Mouse (Mus musculus): ENCODE data around the gene Cct6b.

The Cct6b gene

DNA sequence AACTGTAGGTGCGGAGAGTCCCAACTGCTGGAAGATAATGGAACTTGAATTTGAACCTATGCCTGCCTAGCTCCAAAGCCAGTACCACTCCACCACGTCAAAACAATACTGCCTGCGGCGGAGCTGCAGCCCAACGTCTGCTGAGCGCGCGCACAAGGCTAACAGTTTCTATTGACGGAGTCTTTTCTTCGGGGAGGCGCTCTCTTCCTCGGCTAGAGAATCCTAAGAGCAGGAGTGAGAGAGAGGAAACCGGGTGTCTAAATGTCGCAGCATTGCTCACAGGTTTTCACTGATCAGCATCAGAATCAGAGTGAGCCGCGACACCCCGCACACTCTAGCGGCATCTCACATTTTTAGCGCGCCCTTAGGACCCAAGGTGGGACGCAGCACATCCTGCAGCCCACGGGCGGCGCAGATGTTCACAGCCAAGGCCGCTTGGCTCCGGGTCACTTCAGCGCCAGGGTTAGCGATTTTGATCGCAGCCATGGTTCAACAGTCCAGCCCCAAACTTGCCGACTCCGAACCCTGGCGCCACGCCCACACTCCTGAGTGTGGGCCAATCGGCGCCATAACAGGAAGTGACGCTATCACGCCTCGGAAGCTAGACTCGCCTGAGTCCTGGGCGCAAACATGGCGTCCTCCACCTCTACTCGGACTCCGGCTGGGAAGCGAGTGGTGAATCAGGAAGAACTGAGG is at the start of gene Cct6b, which contains the start of gene Zfp830:
TSS of gene Cct6b (minus strand) at position 580 of the 696 bp plus-strand sequence.
TSS of gene Zfp830 (plus strand) at position 604 of the 696 bp plus-strand sequence.
- peak; percentile 98 for DNase-seq (ENCODE audit: low read depth)

DNA sequence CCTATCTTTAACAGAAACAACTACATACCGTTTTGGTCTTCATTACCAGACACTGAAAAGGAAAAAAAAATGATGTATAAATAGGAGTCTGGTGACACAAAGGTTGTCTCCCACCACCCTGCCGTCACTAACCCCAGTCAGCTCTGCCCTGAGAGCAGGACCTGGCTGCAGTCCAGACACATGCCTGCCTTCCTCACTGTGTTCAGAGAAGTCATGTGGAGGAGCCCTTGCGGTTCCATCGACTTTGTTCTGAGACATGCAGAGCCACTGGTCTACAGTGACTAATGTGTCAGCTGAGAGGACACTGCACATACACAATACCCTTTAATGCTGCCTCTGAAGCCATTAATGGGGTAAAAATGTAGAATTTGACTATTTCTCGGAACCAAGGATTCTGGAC is 44.4 kb upstream of the Cct6b start:
- no peak for DNase-seq (ENCODE audit: low read depth)

DNA sequence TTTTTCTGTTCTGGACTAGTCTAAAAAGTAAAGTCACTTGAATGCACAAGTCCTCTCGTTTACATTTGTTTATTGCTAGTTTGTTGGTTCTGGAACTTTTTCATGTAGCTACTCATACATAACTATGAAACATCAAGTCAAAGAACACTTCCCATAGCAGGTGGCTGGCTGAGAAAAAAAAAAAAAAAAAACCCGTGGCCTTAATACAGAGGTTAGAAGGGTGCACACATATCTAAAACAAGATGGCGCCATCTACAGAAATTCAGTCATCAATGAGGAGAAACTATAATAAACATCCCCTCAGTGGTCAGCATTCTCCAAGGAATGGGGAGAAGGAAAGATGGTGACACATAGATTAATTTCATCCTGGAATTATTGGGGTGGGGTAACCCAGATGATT is 43.2 kb upstream of the Cct6b start:
- DNase-seq (ENCODE audit: low read depth) = no peak

DNA sequence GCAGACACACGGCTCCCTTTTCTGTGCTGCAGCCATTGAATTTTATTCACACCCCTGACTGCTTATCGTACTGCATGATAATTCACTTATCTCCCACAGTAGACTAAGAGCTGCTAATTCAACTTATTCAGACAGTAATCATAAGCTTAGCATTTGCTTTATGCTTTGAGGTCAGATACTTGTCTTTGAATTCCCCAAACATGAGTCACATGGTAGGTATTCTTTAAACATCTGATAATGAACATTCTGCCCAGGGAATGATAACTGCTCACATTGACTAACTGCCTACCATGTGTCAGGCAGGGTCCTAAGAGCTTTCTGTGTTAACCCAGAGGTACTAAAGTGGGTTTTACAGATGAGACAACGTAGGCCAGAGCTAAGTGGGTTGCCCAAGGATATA is 42.5 kb upstream of the Cct6b start:
- DNase-seq (ENCODE audit: low read depth) = peak; percentile 23

DNA sequence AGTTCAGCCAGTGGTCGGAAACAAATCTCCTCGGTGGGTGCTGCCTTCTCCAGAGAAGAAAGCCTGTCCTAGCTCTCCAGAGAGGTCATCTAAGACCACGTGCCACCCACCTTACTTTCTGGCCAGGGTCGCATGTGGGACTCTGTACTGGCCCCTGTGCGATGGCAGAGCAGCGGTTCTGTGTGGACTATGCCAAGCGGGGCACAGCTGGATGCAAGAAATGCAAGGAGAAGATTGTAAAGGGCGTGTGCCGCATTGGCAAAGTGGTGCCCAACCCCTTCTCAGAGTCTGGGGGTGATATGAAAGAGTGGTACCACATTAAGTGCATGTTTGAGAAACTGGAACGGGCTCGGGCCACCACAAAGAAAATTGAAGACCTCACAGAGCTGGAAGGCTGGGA is 19.3 kb upstream of the Cct6b start:
- DNase-seq (ENCODE audit: low read depth) = no peak

DNA sequence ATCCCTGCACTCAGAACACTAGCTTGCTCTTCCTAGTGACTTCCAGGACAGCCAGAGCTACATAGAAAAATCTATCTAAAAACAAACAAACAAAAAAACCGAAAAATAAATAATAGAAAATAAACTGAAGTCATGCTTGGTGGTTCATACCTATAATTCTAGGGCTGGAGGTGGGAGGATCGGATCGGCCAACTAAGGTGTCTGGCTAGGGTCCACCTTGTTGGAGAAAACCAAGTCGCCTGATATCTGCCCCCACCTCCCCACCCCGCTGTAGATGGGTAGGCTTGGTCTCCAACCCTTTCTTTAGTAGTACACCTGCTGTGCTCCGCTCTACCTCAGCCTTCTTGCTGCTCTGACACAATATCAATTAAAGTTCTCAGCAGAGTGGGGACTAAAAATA is 18.1 kb upstream of the Cct6b start:
- no peak for DNase-seq (ENCODE audit: low read depth)

DNA sequence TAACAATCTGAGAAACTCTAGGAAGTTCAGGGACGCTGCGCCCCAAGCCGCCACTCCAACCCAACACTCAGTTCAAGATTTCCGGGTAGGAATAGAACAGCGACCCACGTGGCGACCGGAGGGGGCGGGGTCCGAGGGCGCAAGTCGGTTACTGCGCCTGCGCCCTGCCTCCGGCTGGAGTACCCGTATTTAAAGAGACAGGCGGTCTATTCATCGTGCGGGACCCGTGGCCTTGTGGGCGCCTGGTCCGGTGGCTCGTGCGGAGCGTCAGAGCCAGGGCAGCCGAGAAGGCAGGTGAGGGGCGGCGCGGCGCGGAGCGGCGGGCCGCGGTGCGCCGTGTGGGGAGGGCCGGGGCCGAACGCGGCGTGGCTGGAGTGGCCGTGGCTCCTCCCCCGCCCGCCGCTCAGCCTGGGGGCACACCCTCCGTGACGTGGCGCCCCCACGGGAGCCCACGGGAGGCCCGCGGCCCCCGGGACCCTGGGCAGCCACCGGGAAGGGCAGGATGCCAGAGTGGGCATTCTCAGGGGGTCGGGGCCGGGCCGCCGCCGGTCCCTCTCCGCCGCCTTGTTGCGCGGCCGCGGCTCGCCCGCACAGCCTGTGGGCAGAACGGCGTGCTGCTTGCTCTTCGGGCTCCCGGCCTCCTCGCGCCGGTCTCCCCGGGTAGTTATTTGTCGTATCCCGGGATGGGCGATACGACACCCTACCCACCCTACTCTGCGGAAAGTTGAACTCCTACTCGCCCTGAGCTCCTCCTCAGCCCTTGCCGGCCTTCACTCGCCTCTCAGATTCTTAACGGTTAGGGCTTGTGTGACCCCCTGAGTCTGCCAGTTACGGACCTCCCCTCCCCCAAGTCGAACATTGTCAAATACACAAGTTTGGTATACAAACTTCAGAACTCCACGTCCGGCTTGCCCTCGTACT is 17.1 kb upstream of the Cct6b start, which contains the start of gene Lig3:
TSS of gene Lig3 (plus strand) at position 126 of the 921 bp plus-strand sequence.
- peak; percentile 98 for DNase-seq (ENCODE audit: low read depth)

DNA sequence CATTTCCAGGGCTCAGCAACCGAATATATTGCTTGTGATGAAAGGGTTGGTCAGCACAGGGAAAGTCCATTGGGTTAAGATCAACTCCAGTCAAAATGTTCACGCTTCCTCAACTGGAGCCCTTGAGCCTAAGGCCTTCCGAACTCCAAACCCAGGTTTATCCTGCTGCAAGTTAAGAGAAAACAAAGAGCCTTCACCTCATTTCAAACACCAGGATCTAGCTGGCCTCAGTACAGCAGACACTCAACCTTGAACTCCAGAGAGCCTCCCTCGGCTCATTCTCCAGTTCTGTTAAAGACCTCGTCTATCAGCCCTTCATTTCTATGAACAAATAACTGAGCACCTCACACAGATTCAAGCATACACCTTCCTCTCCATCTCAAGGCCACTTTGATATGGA is 16.0 kb upstream of the Cct6b start:
- no peak for DNase-seq (ENCODE audit: low read depth)

DNA sequence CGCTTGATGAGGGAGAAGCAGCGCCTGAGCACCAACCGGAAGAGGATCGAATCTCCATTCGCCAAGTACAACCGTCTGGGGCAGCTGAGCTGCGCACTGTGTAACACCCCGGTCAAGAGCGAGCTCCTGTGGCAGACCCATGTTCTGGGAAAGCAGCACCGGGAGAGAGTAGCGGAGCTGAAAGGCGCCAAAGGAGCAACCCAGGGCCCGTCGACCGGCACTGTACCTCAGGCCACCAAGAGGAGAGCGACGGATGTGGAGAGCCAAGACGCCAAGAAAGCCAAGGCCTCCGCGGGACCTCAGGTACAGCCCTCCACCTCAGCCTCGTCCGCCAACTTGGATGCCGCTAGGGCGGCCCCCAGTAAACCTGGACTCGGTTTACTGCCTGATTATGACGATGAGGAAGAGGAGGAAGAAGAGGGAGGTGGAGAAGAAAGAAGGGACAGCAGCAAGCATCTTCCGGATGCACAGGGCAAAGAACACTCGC is 360 bp upstream of the Cct6b start:
- DNase-seq (ENCODE audit: low read depth) = no peak

DNA sequence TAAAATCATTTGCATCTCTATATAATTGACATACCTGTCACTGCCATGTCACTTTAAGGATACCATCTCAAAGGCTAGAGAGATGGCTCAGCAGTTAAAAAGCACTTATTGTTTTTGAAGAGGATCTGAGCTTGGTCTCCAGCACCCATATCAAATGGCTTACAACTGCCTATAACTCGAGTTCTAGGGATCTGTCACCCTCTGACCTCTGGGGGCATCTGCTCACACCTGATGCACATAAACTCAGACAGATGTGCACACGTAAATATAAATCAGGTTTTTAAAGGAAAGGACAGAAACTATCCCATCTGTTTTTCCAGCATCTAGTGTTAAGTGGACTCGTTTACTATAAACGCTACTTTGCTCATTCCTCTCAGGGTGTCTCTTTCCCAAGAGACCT is 860 bp downstream of the Cct6b start:
- no peak for DNase-seq (ENCODE audit: low read depth)

DNA sequence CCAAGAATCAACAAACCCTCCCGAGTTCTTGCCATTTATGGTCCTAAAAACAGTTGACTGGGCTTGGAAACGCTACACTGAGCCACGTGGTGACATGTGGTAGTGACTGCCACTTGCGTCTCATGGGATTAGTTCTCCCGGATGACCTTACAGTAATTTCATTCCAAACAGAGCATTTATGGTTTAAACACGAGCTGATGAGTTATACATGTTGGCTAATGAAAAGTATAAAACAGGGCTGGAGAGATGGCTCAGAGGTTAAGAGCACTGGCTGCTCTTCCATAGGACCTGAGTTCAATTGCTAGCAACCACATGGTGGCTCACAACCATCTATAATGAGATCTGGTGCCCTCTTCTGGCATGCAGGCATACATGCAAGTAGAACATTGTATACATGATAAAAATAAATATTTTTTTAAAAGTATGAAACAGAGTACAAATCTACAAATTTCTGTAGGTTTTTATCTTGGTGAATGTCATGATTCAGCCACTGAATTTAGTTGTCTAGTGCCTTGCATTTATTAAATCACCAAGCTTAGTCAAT is 1.8 kb downstream of the Cct6b start:
- DNase-seq (ENCODE audit: low read depth) = no peak

DNA sequence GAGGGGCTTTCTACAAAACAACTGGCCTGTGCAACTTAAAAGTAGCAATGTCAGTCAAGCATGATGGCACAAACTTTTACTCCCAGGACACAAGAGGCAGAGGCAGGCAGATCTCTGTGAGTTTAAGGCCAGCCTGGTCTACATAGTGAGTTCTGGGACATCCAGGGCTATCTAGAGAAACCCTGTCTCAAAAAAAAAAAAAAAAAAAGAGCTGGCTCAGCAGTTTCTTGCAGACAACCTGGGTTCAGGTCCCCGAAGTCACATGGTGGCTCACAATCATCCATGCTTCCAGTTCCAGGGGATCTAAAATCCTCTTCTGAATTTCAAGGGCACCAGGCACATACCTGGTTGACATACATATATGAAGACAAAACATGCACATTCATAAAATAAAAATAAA is 8.2 kb downstream of the Cct6b start:
- DNase-seq (ENCODE audit: low read depth) = no peak

DNA sequence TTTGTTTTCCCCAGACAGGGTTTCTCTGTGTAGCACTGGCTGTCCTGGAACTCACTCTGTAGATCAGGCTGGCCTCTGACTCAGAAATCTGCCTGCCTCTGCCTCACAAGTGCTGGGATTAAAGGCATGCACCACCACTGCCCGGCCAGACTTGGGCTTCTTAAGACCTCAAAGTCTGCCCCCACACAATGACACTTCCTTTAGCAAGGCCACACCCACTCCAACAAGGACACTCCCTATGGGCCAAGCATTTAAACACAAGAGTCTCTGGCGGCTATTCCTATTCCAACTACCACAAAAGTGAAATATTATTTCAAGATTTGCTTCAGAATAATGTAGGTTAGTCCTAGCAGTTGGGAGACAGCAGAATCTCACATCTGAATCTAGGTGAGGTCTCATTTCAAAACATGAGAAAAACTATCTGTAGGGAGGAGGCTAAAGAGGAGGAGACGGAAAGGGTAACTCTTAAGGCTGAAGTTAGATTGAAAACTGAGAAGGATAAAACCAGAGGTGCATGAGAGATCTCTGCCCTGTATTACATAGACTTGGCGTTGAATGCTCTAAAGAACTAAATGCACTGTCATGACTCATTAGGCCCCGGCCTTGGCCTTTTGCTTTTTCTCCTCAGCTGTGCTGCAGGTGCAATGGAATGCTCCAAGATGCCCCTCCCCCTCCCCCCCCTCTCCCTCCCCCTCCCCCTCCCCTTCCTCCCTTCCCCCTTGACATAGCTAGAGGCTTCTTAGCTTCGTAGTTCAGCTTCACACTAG is 11.6 kb downstream of the Cct6b start:
- DNase-seq (ENCODE audit: low read depth) = no peak

DNA sequence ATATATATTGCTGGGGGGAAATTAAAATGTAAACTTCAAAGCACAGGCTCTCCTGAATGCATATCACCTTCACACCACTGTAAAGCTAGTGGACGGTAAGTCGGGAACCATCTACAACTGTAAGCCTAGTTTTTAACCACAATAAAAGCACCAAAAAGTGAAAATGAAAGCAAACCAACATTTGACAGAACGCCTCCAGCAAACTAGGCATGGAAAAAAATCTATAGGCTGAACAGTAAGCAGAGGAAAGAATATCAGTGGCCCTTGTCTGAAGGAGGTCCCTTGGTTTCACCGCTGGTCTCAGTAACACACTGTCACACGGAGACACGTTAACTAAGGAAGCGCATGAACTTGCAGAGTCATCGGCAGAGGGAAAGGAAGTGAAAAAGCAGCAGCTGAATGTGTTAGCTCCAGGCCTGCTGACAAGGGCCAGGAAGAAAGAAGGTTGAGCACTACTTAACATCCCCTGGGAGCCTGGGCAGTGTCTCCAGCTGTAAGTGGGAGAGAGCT is 17.2 kb downstream of the Cct6b start:
- DNase-seq (ENCODE audit: low read depth) = no peak

DNA sequence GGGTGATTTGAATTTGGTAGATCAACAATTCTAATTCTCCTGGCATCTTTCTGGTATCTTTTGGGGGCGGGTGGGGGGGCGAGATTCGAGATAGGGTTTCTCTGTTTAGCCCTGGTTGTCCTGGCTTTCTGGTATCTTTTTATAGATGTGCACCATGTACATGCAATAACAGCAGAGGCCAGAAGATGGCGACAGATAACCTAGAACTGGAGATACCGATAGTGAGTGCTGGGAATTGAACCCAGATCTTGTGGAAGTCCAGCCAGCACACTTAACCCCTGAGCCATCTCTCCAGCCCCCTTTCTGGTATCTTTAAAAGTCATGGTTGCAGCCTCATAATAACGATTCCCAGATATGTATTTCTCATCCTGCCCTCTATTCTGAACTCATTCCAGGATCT is 18.0 kb downstream of the Cct6b start:
- peak; percentile 66 for DNase-seq (ENCODE audit: low read depth)

DNA sequence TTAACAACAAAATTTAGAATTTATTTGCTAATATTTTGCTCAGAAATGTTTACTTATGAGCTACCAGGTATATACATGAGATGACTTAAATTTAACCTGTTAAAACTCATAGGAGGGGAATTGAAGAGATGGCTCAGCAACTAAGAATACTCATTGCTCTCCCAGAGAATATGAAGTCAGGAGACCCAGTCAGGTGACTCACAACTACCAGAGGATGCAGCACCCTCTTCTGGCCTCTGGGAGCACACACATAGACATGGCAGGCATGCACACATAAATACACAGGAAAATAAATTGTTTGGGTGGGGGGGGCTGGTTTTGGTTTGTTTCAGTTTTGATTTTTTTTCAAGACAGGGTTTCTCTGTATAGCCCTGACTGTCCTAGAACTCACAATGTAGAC is 25.1 kb downstream of the Cct6b start:
- peak; percentile 33 for DNase-seq (ENCODE audit: low read depth)

DNA sequence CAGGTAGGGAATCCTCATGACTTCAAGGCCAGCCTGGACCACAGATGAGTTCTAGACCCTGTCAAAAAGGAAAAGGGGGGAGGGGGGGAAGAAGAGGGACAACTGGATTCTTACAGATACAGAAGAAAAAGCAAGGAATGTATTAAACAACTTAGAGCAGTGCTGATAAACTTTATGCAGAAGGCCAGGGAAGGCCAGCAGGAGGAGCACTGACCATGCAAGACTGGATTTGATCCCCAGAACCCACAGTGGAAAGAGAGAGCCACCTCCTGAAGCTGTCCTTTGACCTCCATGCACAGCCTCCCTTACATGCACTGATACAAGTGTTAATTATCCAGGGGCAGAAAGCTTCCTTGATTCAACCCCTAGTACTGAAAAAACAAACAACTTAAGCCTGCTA is 29.9 kb downstream of the Cct6b start:
- DNase-seq (ENCODE audit: low read depth) = peak; percentile 7

DNA sequence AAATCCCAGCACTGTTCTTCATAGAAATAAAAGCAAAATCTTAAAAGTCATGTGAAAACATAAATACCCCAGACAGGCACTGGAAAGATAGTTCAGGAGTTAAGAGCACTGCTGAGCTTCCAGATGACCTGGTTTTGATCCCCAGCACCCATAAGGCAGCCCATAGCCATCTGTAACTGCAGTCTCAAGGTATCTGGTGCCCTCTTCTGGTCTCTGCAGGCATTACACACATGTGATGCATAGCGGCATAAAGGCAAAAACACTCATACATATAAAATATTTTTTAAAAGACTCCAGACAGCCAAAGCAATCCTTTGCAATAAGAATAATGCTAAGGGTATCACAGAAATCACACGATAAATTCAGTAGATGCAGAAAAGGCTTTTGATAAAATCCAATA is 37.3 kb downstream of the Cct6b start:
- peak; percentile 8 for DNase-seq (ENCODE audit: low read depth)

DNA sequence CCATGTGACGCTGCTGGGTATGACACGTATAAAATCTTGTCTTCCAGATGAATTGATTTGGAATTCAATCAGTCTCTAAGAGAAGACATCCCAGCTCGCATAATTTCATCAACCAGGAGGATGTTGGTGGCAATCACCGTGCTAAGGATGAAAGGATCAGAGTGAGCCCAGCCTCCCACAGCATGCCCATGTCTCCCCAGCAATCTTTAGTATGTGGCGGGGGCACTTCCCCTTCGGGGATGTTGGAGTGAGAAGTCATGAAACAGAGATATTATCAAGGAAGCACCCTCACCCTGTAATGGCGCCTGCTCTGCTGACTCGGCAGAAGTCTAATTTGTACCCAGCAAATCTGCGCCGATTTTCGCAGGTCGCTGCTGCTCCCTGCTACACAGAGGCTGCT is 44.8 kb downstream of the Cct6b start:
- DNase-seq (ENCODE audit: low read depth) = no peak

DNA sequence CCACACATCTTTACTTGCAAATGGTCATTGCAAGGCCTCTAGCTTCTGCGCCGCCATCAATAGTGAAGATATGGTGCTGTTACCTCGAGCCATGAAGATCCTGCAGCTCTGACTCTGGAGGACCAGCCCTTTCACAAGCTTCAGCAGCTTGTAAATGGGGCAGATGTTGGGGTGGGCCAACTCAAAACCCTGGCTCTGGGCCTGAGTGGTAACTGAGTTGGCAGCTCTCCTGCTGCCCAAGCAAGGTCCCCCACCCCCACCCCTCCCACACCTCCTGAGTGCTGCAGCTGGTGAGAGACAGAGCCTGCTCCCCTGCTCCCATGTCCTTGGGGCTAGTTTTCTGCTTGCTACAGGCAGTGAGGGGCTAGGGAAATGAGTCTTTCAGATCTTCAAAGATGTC is 51.4 kb downstream of the Cct6b start:
- no peak for DNase-seq (ENCODE audit: low read depth)

DNA sequence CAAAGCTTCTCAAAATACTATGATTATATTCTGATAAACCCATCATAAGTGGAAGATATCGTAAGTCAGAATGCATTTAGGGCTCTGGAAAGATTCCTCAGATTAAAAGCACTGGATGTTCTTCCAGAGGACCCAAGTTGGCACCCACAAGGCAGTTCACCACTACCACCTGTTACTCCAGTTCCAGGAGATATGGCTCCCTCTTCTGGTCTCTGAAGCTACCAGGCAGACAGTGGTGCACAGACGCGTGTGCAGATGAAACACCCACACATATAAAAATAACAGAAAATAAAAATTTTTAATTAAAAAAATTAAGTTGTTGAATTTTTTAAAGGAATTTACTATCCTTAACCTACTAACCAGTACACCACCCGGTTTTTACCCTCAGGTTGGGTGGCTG is 55.2 kb downstream of the Cct6b start:
- no peak for DNase-seq (ENCODE audit: low read depth)

DNA sequence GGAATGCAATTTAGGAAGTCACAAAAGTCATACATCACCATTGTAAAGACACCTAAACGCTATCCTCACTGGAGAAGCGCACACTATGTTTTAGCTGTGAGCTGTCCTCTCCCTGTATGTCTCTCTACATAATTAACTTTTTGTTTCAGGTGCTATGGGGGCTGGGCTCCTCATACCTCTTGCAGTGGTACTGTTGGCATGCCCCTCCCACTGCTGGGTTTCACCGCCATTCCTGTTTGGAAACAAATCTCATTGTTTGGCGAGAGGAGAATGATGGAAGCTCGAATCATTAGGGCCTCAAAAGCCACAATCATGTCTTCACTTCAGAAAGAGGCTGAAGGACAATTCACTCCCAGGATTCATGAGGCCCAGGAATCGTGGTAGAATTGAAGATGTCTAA is 59.0 kb downstream of the Cct6b start:
- DNase-seq (ENCODE audit: low read depth) = no peak
